Mouse (Mus musculus) left cerebral cortex, adult 11 months (tissue): Measurements from ENCODE around the gene Eif3c.

Experiments used
- DNase-seq: peaks from one replicate; pipeline ENCODE4 v3.0.0; 2022; ENCODE audit warnings: low spot score

Eif3c gene

DNA sequence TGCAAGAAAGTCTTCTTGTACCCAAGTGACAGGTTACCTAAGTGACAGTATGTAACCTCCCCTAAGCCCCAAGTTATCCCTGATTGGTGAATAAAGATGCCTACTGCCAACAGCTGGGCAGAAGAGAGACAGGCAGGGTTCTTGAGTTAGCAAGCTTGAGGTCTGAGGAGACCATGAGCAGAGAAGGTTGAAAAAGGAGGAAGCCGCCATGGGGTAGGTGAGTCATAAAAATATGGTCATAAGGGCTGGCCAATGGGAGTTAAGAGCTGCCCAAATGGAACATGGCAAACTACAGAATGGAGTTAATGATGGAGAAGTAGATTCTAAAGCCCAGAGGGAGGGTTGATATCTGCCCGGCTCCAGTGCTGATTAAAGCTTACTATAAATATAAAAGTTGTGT lies 20.6 kb downstream of the Eif3c start:
- no peak for DNase-seq

DNA sequence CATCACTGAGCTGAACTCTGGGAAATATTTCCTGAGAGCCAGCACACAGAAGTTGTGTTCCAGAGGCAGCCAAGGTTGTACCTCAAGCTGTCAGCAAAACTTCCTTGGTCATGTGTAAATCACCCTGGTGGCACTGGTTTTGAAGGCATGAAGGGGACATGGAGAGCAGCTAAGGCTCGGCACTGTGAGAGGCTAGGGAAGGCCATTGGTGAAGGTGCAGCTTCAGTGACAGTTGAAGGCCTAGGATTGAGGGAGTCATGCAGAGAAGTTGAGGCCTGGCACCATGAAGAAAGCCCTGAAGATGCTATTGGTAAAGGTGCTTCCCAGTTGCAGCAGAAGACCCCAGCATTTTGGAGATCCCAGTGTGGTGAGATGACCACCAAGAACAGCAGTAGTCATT lies 24.6 kb downstream of the Eif3c start:
- DNase-seq: no peak

DNA sequence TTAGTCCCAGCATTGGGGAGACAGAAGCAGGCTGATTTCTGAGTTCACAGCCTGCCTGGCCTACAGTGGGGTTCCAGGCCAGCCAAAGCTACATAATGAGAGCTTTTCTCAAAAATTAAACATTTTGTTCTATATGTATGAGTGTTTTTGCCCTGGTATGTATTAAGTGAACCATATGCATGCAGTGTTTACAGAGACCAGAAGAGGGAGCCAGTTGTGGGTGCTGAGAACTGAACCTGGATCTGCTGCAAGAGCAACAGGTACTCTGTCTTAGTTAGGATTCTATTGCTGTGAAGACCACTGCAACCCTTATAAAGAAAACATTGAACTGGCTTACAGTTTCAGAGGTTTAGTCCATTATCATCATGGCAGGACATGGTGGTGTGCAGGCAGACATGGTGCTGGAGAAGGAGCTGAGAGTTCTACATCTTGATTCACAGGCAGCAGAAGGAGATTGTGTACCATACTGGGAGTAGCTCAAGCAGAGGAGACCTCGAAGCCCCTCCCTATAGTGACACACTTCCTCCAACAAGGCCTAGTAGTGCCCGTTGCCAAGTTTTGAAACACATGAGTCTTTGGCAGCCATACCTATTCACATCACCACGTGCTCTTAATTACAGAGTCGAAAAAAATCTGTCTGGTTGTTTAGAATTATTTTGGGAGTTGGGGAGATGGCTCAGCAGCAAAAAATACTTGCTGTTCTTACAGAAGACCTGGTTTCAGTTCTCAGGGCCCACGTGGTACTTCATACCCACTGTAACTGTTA lies 28.2 kb downstream of the Eif3c start:
- DNase-seq: no peak

DNA sequence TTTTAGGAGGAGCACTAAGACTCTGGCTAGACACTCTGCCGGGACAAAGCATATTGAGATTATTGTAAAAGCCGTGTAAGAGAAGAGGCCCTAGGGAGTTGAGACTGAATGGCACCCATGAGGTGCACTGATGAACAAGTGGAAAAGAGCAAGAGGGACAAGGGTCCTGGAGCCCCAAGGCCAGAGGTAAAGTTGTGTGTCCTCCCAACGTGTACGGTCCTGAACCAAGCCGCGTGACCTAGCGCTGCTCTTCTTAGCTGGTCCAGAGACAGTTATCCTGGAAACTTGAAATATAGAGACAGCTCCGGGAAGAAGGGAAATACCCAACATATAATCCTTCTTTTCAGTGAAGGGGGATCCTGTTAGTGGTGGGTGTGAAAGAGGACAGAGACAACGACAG lies 29.7 kb downstream of the Eif3c start:
- DNase-seq: no peak

DNA sequence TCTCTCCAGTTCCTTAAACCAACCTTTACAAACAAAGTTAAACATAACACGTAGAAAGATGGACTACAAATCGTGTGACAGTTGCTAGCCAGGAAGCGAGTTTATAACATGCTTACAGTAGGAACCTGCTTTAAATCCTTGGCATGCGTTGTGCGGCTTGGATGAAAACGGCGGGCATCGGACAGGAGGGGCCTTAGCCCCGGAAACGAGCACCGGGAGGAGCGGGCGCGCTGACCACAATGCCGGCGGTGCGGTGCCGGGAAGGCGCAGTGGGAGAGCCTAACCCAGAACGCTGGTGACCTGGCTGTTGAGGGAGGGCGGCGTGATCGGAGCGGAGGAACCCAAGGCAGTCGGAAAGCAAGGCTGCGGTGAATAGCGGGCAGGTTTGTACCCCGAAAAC lies 30.4 kb downstream of the Eif3c start:
- no peak for DNase-seq

DNA sequence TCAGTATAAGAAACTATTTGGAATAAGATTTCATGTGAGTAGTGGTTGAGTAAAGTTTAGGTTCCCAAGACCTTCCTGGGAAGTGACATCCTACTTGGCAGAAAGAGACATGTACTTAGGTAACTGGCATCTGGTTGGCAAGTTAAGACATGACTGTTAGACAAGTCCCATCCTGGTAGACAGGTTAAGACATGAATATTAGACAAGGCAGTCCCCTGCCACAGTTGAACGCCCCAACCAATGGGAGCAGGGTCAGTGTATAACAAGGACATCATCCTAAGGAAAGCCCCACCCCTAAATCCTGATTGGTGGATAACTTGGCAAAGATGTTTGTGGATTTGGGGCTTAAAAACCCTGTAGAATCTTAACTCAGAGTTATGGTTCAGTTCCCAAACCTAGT lies 32.8 kb downstream of the Eif3c start:
- no peak for DNase-seq

DNA sequence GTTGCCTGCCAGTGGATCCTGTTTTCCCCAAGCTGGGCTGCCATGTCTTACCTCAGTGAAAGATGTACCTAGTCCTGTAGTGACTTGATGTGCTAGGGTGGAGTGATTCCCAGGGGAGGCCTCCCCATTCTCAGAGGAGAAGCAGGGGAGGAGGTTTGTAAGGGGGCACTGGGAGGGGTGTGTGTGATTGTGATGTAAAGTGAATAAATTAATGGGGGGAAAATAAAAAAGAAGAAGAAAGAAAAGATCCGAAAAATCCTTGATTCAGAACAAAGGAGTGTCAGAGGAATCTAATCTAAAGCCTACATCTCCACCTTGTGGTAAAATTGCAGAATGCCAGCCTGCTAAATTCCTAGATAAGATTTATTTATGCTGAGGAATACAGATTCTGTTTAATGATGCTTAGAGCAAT lies 38.0 kb downstream of the Eif3c start:
- peak; percentile 40 for DNase-seq

DNA sequence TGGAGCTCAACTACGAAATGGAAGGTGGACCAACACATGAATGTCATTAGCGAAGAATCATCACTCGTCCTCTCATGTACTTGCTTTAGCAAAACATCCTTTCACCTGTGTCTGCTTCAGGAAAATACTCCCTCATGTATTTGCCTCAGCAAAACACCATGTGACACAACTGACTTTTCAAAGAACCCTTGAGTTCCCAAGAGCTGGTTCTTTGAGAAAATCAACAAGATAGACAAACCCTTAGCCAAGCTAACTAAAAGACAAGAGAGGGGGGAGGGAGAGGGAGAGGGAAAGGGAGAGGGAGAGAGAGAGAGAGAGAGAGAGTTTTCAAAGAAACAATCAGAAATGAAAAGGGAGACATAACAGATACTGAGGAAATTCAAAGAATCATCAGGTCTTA lies 42.9 kb downstream of the Eif3c start:
- DNase-seq: no peak

DNA sequence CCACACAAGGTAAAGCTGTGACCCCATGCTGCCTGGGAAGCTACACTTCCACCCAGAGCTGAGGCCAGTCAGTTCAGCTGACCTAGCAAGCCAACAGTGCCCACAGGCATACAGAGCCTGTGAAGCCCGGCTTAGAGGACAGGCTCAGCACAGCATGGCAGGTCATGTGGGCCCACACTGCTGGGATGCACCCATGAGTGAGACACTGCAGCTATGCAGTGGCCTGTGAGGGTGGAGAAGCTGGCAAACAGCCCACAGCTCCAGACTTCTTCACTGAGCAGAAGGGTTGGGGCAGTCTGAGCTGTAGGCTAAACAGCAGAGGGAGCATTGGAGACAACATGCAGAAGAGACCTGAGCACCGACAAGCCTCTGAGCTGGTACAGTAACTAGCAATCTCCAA lies 46.7 kb downstream of the Eif3c start:
- DNase-seq: no peak

DNA sequence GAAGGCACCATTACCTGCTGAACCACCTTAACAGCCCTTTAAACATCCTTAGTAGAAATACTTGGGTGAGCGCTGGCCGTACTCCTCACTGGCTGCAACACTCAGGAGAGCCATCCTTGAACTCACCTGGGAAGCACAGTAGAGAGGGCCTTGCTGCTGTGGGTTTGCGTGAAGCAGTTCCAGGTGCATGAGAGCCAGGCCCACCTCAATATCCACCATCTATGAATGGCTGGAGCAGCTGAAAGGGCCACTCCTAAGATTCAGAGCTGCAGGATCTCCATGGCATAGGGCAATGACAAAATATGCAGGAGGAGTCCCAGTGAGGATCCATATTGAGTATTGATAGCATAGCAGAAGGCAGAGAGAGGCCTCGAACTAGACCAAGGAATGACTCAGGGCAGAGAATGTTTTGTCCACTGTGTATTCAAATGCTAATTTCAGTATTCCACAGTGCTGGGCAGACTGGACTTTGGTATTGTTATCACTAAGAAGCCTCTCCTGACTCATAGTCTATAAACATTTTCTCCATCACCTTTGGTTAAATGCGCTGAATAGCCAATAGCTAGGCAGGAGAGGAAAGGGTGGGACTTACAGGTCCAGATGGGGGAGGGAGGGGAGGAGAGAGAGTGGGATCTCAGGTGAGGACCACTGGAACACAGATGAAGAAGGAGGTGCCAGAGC lies 47.8 kb downstream of the Eif3c start:
- no peak for DNase-seq

DNA sequence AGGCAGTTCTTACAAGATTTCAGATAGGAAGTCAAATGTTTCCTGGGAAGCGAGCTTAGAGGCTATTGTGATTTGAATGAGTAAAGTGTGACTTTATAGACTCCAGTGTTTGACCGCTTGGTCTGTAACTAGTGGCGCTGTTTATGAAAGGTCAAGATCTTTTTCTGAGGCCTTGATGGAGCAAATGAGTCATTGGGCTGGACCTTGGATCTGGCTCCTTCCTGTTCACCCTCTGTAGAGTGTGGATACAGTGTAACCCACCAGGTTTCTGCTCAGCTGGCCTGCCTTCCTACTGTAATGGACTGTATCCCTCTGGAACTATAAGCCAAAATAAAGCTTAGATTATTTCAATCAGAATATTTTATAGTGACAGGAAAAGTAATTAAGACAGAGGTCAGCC lies 54.9 kb downstream of the Eif3c start:
- no peak for DNase-seq

DNA sequence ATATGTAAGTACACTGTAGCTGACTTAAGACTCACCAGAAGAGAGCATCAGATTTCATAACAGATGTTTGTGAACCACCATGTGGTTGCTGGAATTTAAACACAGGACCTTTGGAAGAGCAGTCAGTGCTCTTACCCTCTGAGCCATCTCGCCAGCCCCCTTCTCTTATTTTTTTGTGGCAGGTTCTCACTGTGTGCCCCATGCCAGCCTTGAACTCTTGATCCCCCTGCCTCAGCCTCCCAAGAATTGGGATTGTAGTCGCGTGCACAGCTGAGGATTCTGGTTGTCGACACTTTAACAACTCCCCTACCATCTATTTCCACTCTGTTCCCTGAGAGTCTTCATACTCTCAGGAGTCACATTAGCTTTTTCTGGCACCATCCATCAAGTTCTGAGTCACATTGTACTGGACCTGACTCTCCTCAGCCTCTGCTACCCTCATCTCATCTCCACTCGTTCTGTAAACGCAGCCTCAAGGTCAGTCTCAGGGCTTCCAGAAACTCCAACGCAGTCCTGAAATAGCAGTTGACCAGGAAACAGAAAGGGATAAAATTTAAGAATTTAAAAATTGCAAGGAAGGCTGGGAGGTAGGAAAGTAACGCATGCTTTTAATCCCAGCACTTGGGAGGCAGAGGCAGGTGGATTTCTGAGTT lies 59.0 kb downstream of the Eif3c start:
- no peak for DNase-seq

DNA sequence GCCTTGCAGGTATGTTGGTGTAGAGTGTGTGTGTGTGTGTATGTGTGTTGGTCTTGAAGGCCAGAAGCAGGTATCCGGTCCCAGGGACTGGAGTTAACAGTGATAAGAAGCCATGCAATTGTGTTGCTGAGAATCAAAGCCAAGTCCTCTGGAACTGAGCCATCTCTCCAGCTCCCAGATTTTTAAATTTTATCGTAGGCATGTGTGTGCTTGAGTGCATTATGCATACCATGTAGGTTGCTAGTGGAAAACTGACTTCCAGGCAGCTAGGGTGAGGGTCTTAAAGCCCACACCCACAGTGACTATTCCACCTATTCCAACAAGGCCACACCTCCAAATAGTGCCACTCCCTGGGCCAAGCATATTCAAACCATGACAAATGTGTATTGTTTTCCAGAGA lies 61.3 kb downstream of the Eif3c start:
- no peak for DNase-seq

DNA sequence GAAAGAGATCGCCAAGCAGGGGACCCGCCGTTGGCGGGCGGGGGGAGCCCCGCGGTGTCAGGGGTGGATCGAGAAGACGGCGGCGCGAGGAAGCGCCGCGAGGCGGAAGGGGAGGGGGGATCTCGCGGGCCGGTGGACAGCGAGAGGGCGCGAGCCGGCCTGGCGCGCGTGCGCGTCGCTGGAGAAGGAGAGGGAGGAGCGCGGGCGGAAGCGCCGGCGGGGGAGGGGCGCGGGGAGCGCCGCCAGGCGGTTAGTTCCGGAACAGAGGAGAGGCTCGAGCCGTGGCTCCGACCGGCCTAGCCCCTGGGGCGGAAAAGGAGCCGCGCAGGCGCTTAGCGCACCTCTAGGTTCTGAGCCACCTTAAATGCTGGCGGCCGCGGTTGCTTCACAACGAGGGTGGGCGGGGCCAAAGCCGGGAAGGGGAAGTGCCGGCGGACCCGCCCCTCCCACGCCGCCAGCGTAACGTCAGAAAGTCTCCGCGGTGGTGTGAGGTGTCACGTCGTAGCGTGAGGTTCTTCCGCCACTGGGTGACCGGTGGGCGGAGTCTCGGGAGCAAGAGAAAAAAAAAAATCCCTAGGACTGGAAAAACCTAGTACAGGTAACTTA lies 62.8 kb downstream of the Eif3c start, which contains the start of gene Atxn2l:
Atxn2l (minus strand) TSS at position 165 of the 606 bp plus-strand sequence.
- DNase-seq: peak; percentile 96

DNA sequence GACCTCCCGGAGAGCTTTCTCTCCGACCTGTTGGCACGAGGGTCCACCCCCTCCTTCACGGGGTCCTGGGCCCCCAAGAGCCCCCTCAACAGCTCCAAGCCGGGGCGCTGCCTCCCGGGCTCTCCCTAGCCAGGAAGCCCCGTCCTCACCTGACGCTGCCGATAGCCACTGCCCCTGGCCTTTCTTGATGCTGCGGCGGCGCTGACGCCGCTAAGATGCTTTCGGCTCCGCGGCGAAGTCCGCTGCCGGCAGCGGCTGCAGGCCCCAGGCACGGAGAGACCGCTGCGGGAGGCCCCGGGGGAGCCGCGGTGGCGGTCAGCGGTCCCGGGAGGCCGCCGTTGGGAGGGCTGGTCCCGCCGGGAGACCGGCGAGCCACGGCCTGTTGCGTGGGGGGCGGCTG lies 63.5 kb downstream of the Eif3c start:
- no peak for DNase-seq

DNA sequence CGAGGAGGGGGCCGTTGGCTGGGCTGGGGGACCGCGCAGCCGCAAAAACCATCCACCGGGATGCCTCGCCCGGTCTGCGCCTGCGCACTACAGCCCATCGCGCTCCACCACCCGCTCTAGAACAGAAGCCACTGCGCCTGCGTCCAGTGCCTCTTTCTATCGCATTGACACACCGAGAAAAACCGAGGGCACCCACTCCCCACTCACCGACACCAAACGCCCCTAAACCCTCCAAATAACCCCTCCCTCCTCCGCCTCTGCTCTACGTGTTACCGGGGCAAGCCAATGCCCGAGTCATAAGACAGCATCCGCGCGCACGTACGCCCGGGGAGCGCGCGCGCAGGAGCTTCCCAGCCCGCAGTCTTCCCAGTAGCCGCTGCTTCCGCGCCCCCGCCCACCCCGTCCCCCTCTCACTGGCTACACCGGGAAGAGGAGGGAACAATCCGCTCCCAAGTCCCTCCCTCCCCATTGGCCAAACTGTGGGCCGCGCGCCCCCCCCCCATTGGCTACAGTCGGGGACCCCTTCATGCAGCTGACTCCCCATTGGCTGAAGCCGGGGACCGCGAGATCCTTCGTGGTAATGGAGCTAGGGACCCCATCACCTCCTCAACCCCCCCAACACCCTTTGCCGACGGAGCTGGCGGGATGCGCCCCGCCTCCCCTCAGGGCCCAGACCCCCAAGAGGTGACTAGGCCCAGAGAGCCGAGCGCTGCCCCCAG lies 64.0 kb downstream of the Eif3c start:
- peak; percentile 88 for DNase-seq

DNA sequence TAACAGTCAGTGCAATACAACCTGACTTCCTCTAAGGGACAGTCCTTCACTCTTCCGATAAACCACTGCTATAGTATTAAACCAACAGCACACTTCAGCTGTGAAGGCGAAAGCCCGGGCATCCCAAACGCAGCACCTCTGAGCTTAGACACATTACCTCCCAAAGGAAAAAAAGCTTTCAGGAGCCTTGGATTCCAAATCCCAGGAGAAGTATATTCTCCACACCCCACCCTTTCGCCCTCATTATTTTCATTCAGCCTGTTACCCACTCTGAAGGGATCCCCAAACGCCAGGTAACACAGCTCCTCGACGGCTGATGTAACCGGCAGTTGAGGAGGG lies 64.6 kb downstream of the Eif3c start:
- no peak for DNase-seq

DNA sequence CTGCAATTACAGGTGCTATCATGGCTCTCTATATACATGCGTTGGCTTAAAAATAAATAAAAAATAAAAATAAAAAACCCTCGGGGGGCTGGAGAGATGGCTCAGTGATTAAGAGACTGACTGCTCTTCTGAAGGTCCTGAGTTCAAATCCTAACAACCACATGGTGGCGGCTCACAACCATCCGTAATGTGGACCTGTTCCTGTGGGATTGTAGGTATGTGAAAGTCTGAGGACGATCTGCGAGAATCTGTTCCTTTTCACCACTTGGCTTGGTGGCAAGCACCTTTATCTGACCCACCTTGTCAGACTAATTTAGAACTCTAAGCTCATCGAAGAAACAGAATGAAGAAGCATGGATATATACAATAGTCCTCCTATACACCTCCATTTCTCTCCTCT lies 66.8 kb downstream of the Eif3c start:
- no peak for DNase-seq

DNA sequence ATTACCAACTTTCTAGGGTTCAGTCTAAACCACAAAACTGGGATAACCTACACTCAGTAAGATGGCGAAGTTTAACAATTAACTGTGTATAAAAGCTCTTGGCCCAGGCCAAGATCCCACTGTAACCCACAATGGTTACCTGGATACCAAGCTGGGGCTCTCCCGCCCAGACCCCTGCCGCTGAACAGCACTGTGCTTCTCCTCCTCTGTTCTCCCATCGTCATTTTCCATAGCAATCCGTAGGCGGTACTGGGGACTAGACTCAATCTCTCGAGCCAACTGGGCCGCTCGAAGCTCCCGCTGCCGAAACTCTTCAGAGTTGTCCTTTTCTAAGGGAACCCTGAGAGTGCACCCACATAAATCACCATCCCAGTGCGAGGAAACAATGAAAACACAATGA lies 68.2 kb downstream of the Eif3c start:
- DNase-seq: no peak

DNA sequence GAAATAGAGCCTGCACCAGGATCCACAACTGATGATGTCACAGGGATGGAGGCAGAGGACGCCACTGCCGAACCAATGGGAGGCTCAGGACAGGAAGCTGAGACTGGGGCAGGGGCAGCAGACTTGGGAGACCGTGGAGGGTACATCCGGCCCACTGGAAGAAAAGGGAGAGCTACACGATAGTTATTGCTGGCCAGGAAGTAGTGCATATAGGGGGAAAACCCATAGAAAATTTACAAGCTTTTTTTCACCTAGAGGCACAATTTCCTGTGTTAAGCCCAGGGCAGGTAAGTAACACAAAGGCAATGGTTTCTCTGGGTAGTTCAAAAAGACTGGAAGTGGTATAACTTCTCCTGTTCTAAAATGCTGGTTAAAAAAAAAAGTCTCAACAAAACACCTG lies 69.7 kb downstream of the Eif3c start:
- DNase-seq: no peak
